Mouse (Mus musculus): Measurements from ENCODE around the gene Tcirg1.

GRCm38 (mm10) chr19:3871468-3871867, 35.5 kb downstream of the Tcirg1 start:
- TF ChIP-seq POLR2A (IDR thresholded peaks at IDR 0.05; ENCODE audit: borderline replicate concordance, extremely low read depth, insufficient read depth, insufficient read length, poor library complexity, severe bottlenecking) (no peak), CTCF (IDR thresholded peaks at IDR 0.05; ENCODE audit: borderline replicate concordance, extremely low read depth, insufficient read depth, insufficient read length) (no peak)
